Mouse (Mus musculus) limb, embryonic 10.5 days (tissue): ENCODE data around the gene Slc25a45. TPM values are rescaled to one million over a fixed set of nuclear protein-coding genes. Genes with fewer than 3 reads are reported as not detected.
A peak's percentile ranks its signal among the peaks of the same experiment; 100 is the strongest.

Source experiments
- DNase-seq: peaks from one replicate; pipeline ENCODE4 v3.0.0-alpha.2; 2017; ENCODE audit warnings: low spot score
- H3K27ac ChIP-seq: fragments of 300-500 bp; sonication (generic); 2 replicates; pipeline ENCODE4 v1.5.1; 2016; ENCODE audit warnings: mild to moderate bottlenecking
- H3K27me3 ChIP-seq: fragments of 300-500 bp; sonication (generic); 2 replicates; pipeline ENCODE4 v1.6.1; 2016; ENCODE audit warnings: low read depth, mild to moderate bottlenecking; ENCODE audit not compliant: poor library complexity, severe bottlenecking
- H3K36me3 ChIP-seq: fragments of 300-500 bp; sonication (generic); 2 replicates; pipeline ENCODE4 v1.6.1; 2016; ENCODE audit warnings: mild to moderate bottlenecking, moderate library complexity
- H3K4me1 ChIP-seq: fragments of 300-500 bp; sonication (generic); 2 replicates; pipeline ENCODE4 v1.6.1; 2016
- H3K4me3 ChIP-seq: fragments of 300-500 bp; sonication (generic); 2 replicates; pipeline ENCODE4 v1.5.1; 2016; ENCODE audit warnings: mild to moderate bottlenecking, moderate library complexity
- H3K9me3 ChIP-seq: fragments of 300-500 bp; sonication (generic); replicated peaks from 2 replicates; pipeline ENCODE4 v1.6.1; 2016; ENCODE audit warnings: mild to moderate bottlenecking
- WGBS: fragments of 180-500 bp; shearing (Covaris S2); methylation state at CpG from one replicate; pipeline ENCODE4 v1.1.7; 2016; 5-methylcytosine and 5-hydroxymethylcytosine counted together
- polyA plus RNA-seq: library from polyadenylated mRNA; unstranded; fragments of >200 nt; fragmentation: Nextera tagmentation; extraction: Ambion mirVana; gene quantifications from 2 replicates; pipeline ENCODE4 v1.2.1, GENCODE M21; 2016

Slc25a45 gene
- polyA plus RNA-seq, 1 experiment from 2014 or later: 1.8 TPM

- under 1% methylated on average over 38 of the region's 38 CpGs for WGBS
- Histone ChIP-seq H3K27me3 (peaks cover 20% of the 10 kb centered on the region), H3K9me3 (no peaks in the 10 kb centered on the region), H3K36me3 (no peaks in the 10 kb centered on the region), H3K4me3 (peak overlapping the region; percentile 60), H3K27ac (peak overlapping the region; percentile 68), H3K4me1 (peaks cover 53% of the 10 kb centered on the region)
- DNase-seq: peak; percentile 94
Observed at GRCm38 (mm10) chr19:5923990-5924712, 46.5 kb downstream of the Slc25a45 start.

- H3K9me3 ChIP-seq: no peaks in the 10 kb centered on the region
- DNase-seq: peak; percentile 93
- H3K27me3 ChIP-seq: peaks cover 20% of the 10 kb centered on the region
- no peaks in the 10 kb centered on the region for H3K36me3 ChIP-seq
- H3K4me3 ChIP-seq: peak within 1 kb of the TSS; percentile 60
- under 1% methylated on average over 18 of the region's 18 CpGs for WGBS
- peaks cover 57% of the 10 kb centered on the region for H3K4me1 ChIP-seq
- H3K27ac ChIP-seq: peak within 1 kb of the TSS; percentile 68
Observed at GRCm38 (mm10) chr19:5924713-5925093, 47.1 kb downstream of the Slc25a45 start, which contains the start of gene Cdc42ep2. Gene Cdc42ep2, minus strand, starts transcription at chr19:5924816.

GRCm38 (mm10) chr19:5925311-5925855 is 47.8 kb downstream of the Slc25a45 start:
- H3K36me3 ChIP-seq: no peaks in the 10 kb centered on the region
- H3K9me3 ChIP-seq: no peaks in the 10 kb centered on the region
- WGBS: 35% methylated on average over 11 of the region's 11 CpGs
- no peak for DNase-seq
- peak overlapping the region; percentile 60 for H3K4me3 ChIP-seq
- peaks cover 20% of the 10 kb centered on the region for H3K27me3 ChIP-seq
- H3K27ac ChIP-seq: no peak overlapping the region
- peaks cover 63% of the 10 kb centered on the region for H3K4me1 ChIP-seq

DNA sequence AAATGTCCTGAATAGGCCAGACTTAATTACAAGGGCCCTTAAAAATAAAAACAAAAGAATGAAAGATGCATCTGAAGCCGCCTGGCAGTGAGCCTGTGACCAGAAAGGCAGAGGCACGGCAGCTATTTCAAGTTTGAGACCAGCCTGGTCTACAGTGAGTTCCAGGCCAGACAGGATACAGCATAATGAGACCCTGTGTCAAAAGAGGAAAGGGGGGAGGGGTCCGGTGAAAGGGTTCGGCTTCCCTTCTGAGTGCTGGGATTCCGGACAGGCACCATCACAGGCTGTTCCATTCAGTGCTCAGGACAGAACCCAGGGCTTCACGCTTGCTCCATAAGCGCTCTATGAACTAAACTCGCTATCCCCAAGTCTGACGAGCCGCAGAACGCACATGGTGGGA is 49.4 kb downstream of the Slc25a45 start:
- Histone ChIP-seq H3K9me3 (no peaks in the 10 kb centered on the region), H3K27ac (no peak overlapping the region), H3K36me3 (no peaks in the 10 kb centered on the region), H3K4me1 (peaks cover 55% of the 10 kb centered on the region), H3K27me3 (peaks cover 20% of the 10 kb centered on the region), H3K4me3 (no peak overlapping the region)
- WGBS: 79% methylated on average over 11 of the region's 11 CpGs
- DNase-seq: no peak

GRCm38 (mm10) chr19:5927532-5927931 is 49.9 kb downstream of the Slc25a45 start:
- Histone ChIP-seq H3K4me1 (peaks cover 50% of the 10 kb centered on the region), H3K27ac (no peak overlapping the region), H3K27me3 (peaks cover 18% of the 10 kb centered on the region), H3K9me3 (no peaks in the 10 kb centered on the region), H3K4me3 (no peak overlapping the region), H3K36me3 (no peaks in the 10 kb centered on the region)
- WGBS: 64% methylated on average over 8 of the region's 8 CpGs
- no peak for DNase-seq

- Histone ChIP-seq H3K27ac (peak overlapping the region; percentile 32; the same call in 1 of the 2 replicates), H3K4me3 (no peak overlapping the region), H3K36me3 (no peaks in the 10 kb centered on the region), H3K27me3 (peaks cover 16% of the 10 kb centered on the region), H3K9me3 (no peaks in the 10 kb centered on the region), H3K4me1 (peaks cover 49% of the 10 kb centered on the region)
- no peak for DNase-seq
- WGBS: 65% methylated on average over 6 of the region's 6 CpGs
Observed at GRCm38 (mm10) chr19:5928104-5928503, 50.5 kb downstream of the Slc25a45 start.

- no peaks in the 10 kb centered on the region for H3K36me3 ChIP-seq
- H3K4me3 ChIP-seq: no peak overlapping the region
- H3K9me3 ChIP-seq: no peaks in the 10 kb centered on the region
- peaks cover 49% of the 10 kb centered on the region for H3K4me1 ChIP-seq
- WGBS: 42% methylated on average over 3 of the region's 3 CpGs
- DNase-seq: no peak
- peak overlapping the region; percentile 32 for H3K27ac ChIP-seq
- peaks cover 16% of the 10 kb centered on the region for H3K27me3 ChIP-seq
Observed at GRCm38 (mm10) chr19:5928546-5928945, 50.9 kb downstream of the Slc25a45 start.

DNA sequence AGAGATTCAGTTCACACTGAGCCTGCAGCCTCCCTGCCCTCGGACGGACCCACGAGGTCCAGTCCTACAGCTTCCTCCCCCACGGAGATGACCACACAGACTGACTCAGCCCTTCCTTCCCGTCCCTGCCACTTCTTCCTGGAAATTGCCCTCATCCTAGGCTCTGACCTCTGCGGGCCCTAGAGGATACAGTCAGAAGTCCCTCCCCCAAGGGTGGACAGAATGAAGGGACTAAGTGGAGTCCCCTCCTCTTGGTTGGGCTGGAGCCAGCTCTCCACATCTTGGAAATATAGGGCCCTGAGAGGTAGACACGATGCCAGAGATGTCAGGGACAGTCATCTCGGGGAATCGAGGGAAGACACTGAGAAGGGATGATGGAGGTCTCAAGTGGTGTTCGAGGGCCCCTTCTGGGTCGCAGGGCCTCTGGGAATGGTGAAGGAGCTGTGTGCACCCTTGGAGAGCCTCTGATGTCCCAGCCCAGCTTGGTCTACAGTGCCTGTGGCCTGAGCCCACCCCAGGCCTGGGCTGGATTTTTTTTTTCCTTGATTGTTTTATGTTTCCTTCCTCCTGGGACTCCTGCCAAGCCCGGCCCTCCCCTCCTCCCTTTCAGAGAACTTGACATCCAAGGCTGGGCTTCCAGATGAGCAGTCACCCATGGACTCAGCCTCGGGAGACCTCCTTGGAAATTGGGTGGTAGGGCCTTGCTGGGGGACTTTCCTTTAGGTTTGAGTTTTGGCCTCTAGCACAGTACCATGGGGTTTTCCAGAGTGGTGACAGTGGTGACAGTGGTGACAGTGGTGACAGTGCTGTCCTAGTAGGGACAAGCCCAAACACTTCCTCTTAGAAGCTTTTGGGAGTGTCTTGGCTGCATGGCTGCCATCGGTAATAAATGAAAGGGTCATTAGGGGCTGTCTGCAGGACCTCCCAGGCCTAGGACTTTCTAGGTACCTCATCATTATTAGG is 52.3 kb downstream of the Slc25a45 start:
- peaks cover 16% of the 10 kb centered on the region for H3K27me3 ChIP-seq
- H3K4me3 ChIP-seq: no peak overlapping the region
- no peaks in the 10 kb centered on the region for H3K9me3 ChIP-seq
- WGBS: 79% methylated on average over 14 of the region's 14 CpGs
- peak overlapping the region; percentile 46; the same call in 1 of the 2 replicates for H3K27ac ChIP-seq
- H3K4me1 ChIP-seq: peaks cover 40% of the 10 kb centered on the region
- no peaks in the 10 kb centered on the region for H3K36me3 ChIP-seq
- DNase-seq: no peak

- 39% methylated on average over 3 of the region's 3 CpGs for WGBS
- no peaks in the 10 kb centered on the region for H3K27me3 ChIP-seq
- H3K9me3 ChIP-seq: no peaks in the 10 kb centered on the region
- H3K4me1 ChIP-seq: peaks cover 23% of the 10 kb centered on the region
- peaks cover 15% of the 10 kb centered on the region for H3K36me3 ChIP-seq
- H3K27ac ChIP-seq: 0 out of 2 replicates have a peak overlapping the region, but pooled peaks have one; percentile 11
- H3K4me3 ChIP-seq: no peak overlapping the region
- DNase-seq: no peak
Observed at GRCm38 (mm10) chr19:5935266-5935665, 57.7 kb downstream of the Slc25a45 start.

Other genes with a start within 250 kb of the Slc25a45 start
- 31.5 and 39.6 TPM in 2 replicates for gene Rela, start 240.3 kb upstream of the Slc25a45 start, polyA plus RNA-seq
- gene Sipa1, start 214.1 kb upstream of the Slc25a45 start, polyA plus RNA-seq: 35.9 and 38.6 TPM in 2 replicates
- 35.3 and 42.2 TPM in 2 replicates for gene Map3k11, start 189.1 kb upstream of the Slc25a45 start, polyA plus RNA-seq
- gene Pcnx3, start 188.9 kb upstream of the Slc25a45 start, polyA plus RNA-seq: 31.6 and 34.3 TPM in 2 replicates
- not detected in 2 replicates for gene Kcnk7, start 173.4 kb upstream of the Slc25a45 start, polyA plus RNA-seq
- 8.4 and 9.2 TPM in 2 replicates for gene Ehbp1l1, start 151.5 kb upstream of the Slc25a45 start, polyA plus RNA-seq
- 158 TPM in 2 replicates for gene Fam89b, start 148.2 kb upstream of the Slc25a45 start, polyA plus RNA-seq
- gene Ltbp3, start 136.9 kb upstream of the Slc25a45 start, polyA plus RNA-seq: 2.2 and 3.4 TPM in 2 replicates
- 71.6 and 78.5 TPM in 2 replicates for gene Scyl1, start 106.4 kb upstream of the Slc25a45 start, polyA plus RNA-seq
- 43.5 and 48.7 TPM in 2 replicates for gene Frmd8, start 2.5 kb upstream of the Slc25a45 start, polyA plus RNA-seq
- 5.2 and 5.9 TPM in 2 replicates for gene Tigd3, start 16.3 kb downstream of the Slc25a45 start, polyA plus RNA-seq
- gene Dpf2, start 35.2 kb downstream of the Slc25a45 start, polyA plus RNA-seq: 223 and 240 TPM in 2 replicates
- 1.3 and 1.7 TPM in 2 replicates for gene Cdc42ep2, start 47.0 kb downstream of the Slc25a45 start, polyA plus RNA-seq
- gene Pola2, start 86.4 kb downstream of the Slc25a45 start, polyA plus RNA-seq: 125 and 130 TPM in 2 replicates
- gene Slc22a20, start 108.3 kb downstream of the Slc25a45 start, polyA plus RNA-seq: not detected in 2 replicates
- 2.0 and 2.4 TPM in 2 replicates for gene Capn1, start 138.1 kb downstream of the Slc25a45 start, polyA plus RNA-seq
- 36.9 and 38.6 TPM in 2 replicates for gene Syvn1, start 168.8 kb downstream of the Slc25a45 start, polyA plus RNA-seq
- 90.3 and 91.4 TPM in 2 replicates for gene Mrpl49, start 180.0 kb downstream of the Slc25a45 start, polyA plus RNA-seq
- 820 and 955 TPM in 2 replicates for gene Fau, start 180.0 kb downstream of the Slc25a45 start, polyA plus RNA-seq
- gene Znhit2, start 183.4 kb downstream of the Slc25a45 start, polyA plus RNA-seq: 35.2 and 36.1 TPM in 2 replicates
- gene Tm7sf2, start 190.6 kb downstream of the Slc25a45 start, polyA plus RNA-seq: 24.4 and 28.8 TPM in 2 replicates
- 62.1 and 75.7 TPM in 2 replicates for gene Vps51, start 199.4 kb downstream of the Slc25a45 start, polyA plus RNA-seq
- not detected in 2 replicates for gene Tmem262, start 202.2 kb downstream of the Slc25a45 start, polyA plus RNA-seq
- gene Gm28374, start 204.4 kb downstream of the Slc25a45 start, polyA plus RNA-seq: 1.3 and 1.6 TPM in 2 replicates
- gene Zfpl1, start 207.1 kb downstream of the Slc25a45 start, polyA plus RNA-seq: 74.3 and 85.4 TPM in 2 replicates
- 70.6 and 76.4 TPM in 2 replicates for gene Cdca5, start 207.2 kb downstream of the Slc25a45 start, polyA plus RNA-seq
- gene AC131692.1, start 216.6 kb downstream of the Slc25a45 start, polyA plus RNA-seq: 0.56 and 0.89 TPM in 2 replicates
- 0.54 and 0.75 TPM in 2 replicates for gene Naaladl1, start 228.0 kb downstream of the Slc25a45 start, polyA plus RNA-seq
- gene Sac3d1, start 240.8 kb downstream of the Slc25a45 start, polyA plus RNA-seq: 65.4 and 73.3 TPM in 2 replicates